In the genomic region with DNA sequence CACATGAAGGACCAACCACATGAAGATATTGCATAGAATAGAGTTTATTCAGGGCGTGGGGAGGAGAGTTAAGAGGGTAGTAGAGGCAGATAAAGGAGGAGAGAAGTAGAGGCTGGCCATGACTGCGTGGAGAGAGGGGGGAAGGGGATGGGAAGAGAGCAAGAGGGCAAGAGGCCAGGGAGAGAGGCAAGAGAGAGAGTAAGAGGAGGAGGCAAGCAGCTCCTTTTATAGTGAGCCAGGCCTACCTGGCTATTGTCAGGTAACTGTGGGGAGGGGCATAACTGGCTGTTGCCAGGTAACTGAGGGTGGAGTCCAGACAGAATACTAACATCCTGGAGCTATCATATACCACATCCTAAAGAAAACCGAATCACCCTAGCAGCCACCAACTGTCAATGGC, we compare ENCODE assay signal across 13 mouse cellular contexts. TPM values are rescaled to one million over a fixed set of nuclear protein-coding genes. Genes with fewer than 3 reads are reported as not detected.
"Had no signal": no experiment of that assay in that cellular context is flagged by ENCODE, and none has a peak within 500 bp of the region (broad histone marks: within the 10 kb centered on the region; RNA-seq: fewer than 3 reads in every experiment).

No protein-coding gene starts in this region.

- H3K27me3 ChIP-seq: limb, embryonic 13.5 days; midbrain, embryonic 12.5 days; neural tube, embryonic 15.5 days had no signal

- H3K9ac ChIP-seq: limb, embryonic 13.5 days; liver, embryonic 14.5 days; midbrain, embryonic 12.5 days; neural tube, embryonic 15.5 days had no signal

- H3K36me3 ChIP-seq: limb, embryonic 13.5 days; midbrain, embryonic 12.5 days; neural tube, embryonic 15.5 days had no signal

- H3K4me1 ChIP-seq: limb, embryonic 13.5 days; neural tube, embryonic 15.5 days had no signal

- H3K4me3 ChIP-seq: limb, embryonic 13.5 days; midbrain, embryonic 12.5 days; neural tube, embryonic 15.5 days had no signal

- DNase-seq: kidney, postnatal 14 days; lung, adult 18-20 months; right cerebral cortex, adult 18-20 months; right cerebral cortex, postnatal 25 days; thymus, adult 18-20 months; thymus, postnatal 14 days had no signal

- ATAC-seq: midbrain, embryonic 16.5 days had no signal

- H3K9me3 ChIP-seq: limb, embryonic 13.5 days; midbrain, embryonic 12.5 days; neural tube, embryonic 15.5 days had no signal

- H3K4me2 ChIP-seq: limb, embryonic 13.5 days; midbrain, embryonic 12.5 days; neural tube, embryonic 15.5 days had no signal

- H3K27ac ChIP-seq: limb, embryonic 13.5 days; liver, embryonic 14.5 days; midbrain, embryonic 12.5 days; neural tube, embryonic 15.5 days had no signal

RNA-seq across cellular contexts. Expression of a gene that starts 15.3 kb away (rescaled TPM):
- total RNA-seq: megakaryocyte-erythroid progenitor cell, adult 5-6 weeks had no signal

RNA-seq across cellular contexts. Expression of a gene that starts 49.3 kb away (rescaled TPM):
- polyA plus RNA-seq: liver, adult 2 months had no signal
